Mouse (Mus musculus): ENCODE results near the gene Tppp.

GRCm38 (mm10) chr13:73976935-73977334, 32.3 kb upstream of the Tppp start:
- TF ChIP-seq CTCF (conservative IDR thresholded peaks at IDR 0.05; ENCODE audit: insufficient read depth, insufficient read length, low read depth, low read length): no peak
- no peak for TF ChIP-seq POLR2A (IDR thresholded peaks at IDR 0.05; ENCODE audit: low read depth, low read length)

Data from kidney, adult 2 months (tissue).